Mouse (Mus musculus): ENCODE data around the gene Fry. TPM values are rescaled to one million over a fixed set of nuclear protein-coding genes. Genes with fewer than 3 reads are reported as not detected.

Gene Fry
- total and polyA plus RNA-seq, 3 experiments = 1.9 to 2.3 TPM; not detected in 1

- no peak overlapping the region for H3K9ac ChIP-seq (ENCODE audit: control insufficient read depth, low read depth, low read length, poor library complexity, severe bottlenecking)
- H3K79me2 ChIP-seq (ENCODE audit: control insufficient read depth, insufficient read depth, low read length, poor library complexity) = no peaks in the 10 kb centered on the region
- TF ChIP-seq POLR2A (IDR thresholded peaks at IDR 0.05; ENCODE audit: control insufficient read depth in 1 of 2, insufficient read depth in 1 of 2, low read depth in 1 of 2, low read length in 2 of 2, poor library complexity in 1 of 2) = no peak
- TF ChIP-seq ETS1 (IDR thresholded peaks at IDR 0.05; ENCODE audit: low read depth, low read length) = no peak
- TF ChIP-seq POLR2AphosphoS5 (IDR thresholded peaks at IDR 0.05; ENCODE audit: borderline replicate concordance, low read depth, low read length) = no peak
- no peak for TF ChIP-seq EP300 (IDR thresholded peaks at IDR 0.05; ENCODE audit: low read depth in 1 of 2, low read length in 2 of 2)
- no peak for TF ChIP-seq HCFC1 (IDR thresholded peaks at IDR 0.05; ENCODE audit: low read depth, low read length)
- TF ChIP-seq TCF12 (IDR thresholded peaks at IDR 0.05; ENCODE audit: low read depth, low read length) = no peak
- no peak for TF ChIP-seq USF1 (IDR thresholded peaks at IDR 0.05; ENCODE audit: low read depth, low read length)
- no peak for TF ChIP-seq USF2 (IDR thresholded peaks at IDR 0.05; ENCODE audit: borderline replicate concordance in 1 of 2, insufficient read depth in 1 of 2, low read depth in 1 of 2, low read length in 2 of 2)
- TF ChIP-seq POLR2AphosphoS2 (IDR thresholded peaks at IDR 0.05; ENCODE audit: low read length) = no peak
- no peak for TF ChIP-seq NELFE (IDR thresholded peaks at IDR 0.05; ENCODE audit: low read depth, low read length)
- no peak for TF ChIP-seq E2F4 (IDR thresholded peaks at IDR 0.05; ENCODE audit: borderline replicate concordance, low read depth, low read length)
- TF ChIP-seq NRF1 (IDR thresholded peaks at IDR 0.05; ENCODE audit: insufficient read depth, low read depth, low read length, poor library complexity, severe bottlenecking) = no peak
- no peak for TF ChIP-seq TAL1 (IDR thresholded peaks at IDR 0.05; ENCODE audit: low read length)
- TF ChIP-seq KAT2A (conservative IDR thresholded peaks at IDR 0.05; ENCODE audit: low read depth, low read length) = no peak
- TF ChIP-seq SIN3A (IDR thresholded peaks at IDR 0.05; ENCODE audit: low read length) = no peak
Measured at GRCm38 (mm10) chr5:150287949-150288348, 169.5 kb downstream of the Fry start.

GRCm38 (mm10) chr5:150289611-150290010 lies 171.2 kb downstream of the Fry start:
- Histone ChIP-seq H3K9me3 (replicated peaks; ENCODE audit: insufficient read depth, low read length) (no peaks in the 10 kb centered on the region), H3K4me3 (ENCODE audit: control insufficient read depth in 1 of 2, insufficient read depth in 1 of 2, low read depth in 2 of 2, low read length in 2 of 2) (no peak overlapping the region)
- TF ChIP-seq CTCF (IDR thresholded peaks at IDR 0.05 in 2 of 3, conservative IDR thresholded peaks at IDR 0.05 in 1 of 3; ENCODE audit: control insufficient read depth in 1 of 3, insufficient read depth in 1 of 3, low read depth in 2 of 3, low read length in 3 of 3, poor library complexity in 1 of 3, severe bottlenecking in 1 of 3) = peak in 2 of 3 experiments; percentile 18 to 22; a peak in 2 of 6 replicates
- TF ChIP-seq CHD2 (IDR thresholded peaks at IDR 0.05; ENCODE audit: low read length) = no peak

More at GRCm38 (mm10) chr5:150287949-150288348, 169.5 kb downstream of the Fry start:
- Histone ChIP-seq H3K36me3 (ENCODE audit: control insufficient read depth in 1 of 2, insufficient read depth in 2 of 2, low read length in 2 of 2) (no peaks in the 10 kb centered on the region), H3K4me1 (ENCODE audit: control insufficient read depth in 1 of 2, insufficient read depth in 2 of 2, low read length in 2 of 2) (no peaks in the 10 kb centered on the region), H3K27ac (ENCODE audit: control insufficient read depth, low read depth, low read length) (no peak overlapping the region), H3K4me3 (ENCODE audit: control insufficient read depth in 1 of 2, insufficient read depth in 1 of 2, low read depth in 2 of 2, low read length in 2 of 2) (no peak overlapping the region), H3K9me3 (replicated peaks; ENCODE audit: insufficient read depth, low read length) (no peaks in the 10 kb centered on the region), H3K27me3 (ENCODE audit: control insufficient read depth in 1 of 2, insufficient read depth in 2 of 2, low read length in 2 of 2) (no peaks in the 10 kb centered on the region)
- DNase-seq (ENCODE audit: low read depth, low spot score) = no peak

More at GRCm38 (mm10) chr5:150289611-150290010, 171.2 kb downstream of the Fry start:
- Histone ChIP-seq H3K9ac (ENCODE audit: control insufficient read depth, low read depth, low read length, poor library complexity, severe bottlenecking) (no peak overlapping the region), H3K4me1 (ENCODE audit: control insufficient read depth in 1 of 2, insufficient read depth in 2 of 2, low read length in 2 of 2) (no peaks in the 10 kb centered on the region), H3K79me2 (ENCODE audit: control insufficient read depth, insufficient read depth, low read length, poor library complexity) (no peaks in the 10 kb centered on the region), H3K27ac (ENCODE audit: control insufficient read depth, low read depth, low read length) (no peak overlapping the region), H3K27me3 (ENCODE audit: control insufficient read depth in 1 of 2, insufficient read depth in 2 of 2, low read length in 2 of 2) (no peaks in the 10 kb centered on the region), H3K36me3 (ENCODE audit: control insufficient read depth in 1 of 2, insufficient read depth in 2 of 2, low read length in 2 of 2) (no peaks in the 10 kb centered on the region)
- no peak for DNase-seq (ENCODE audit: low read depth, low spot score)
